Mouse (Mus musculus) embryonic fibroblast, embryonic 13.5 days (primary cell): ENCODE data around the gene Rapgef1.

Source experiments
- CTCF ChIP-seq: IDR thresholded peaks from 2 replicates; pipeline ENCODE4 v1.5.1; 2011; ENCODE audit warnings: mild to moderate bottlenecking, control low read depth, low read length, moderate library complexity, borderline replicate concordance; ENCODE audit not compliant: insufficient read depth
- POLR2A ChIP-seq: IDR thresholded peaks from 2 replicates; pipeline ENCODE4 v1.6.1; 2011; ENCODE audit warnings: low read depth, mild to moderate bottlenecking, control low read depth, low read length, moderate library complexity

DNA sequence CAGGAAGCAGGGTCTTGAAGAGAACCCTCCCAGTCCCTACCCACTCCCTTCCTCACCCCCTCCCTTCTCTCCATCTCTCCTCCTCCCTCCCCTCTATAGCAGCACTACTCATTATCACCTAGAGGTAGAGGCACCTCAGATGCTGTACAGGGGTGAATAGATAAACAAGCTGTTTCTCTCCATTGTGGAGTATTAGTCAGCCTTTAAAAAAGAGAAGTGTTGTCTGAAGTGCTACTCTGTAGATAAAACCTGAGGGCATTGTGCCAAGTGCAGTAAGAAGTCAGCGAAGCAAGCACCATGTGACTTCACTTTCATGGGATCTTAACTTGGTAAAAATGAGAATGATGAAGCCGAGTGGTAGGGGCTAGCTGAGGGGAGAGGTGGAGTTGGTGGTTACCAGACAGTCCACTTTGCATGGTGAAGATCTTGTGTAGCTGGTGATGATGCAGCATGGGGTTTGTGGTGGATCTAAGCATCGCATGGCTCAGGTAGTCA lies 12.7 kb downstream of the Rapgef1 start:
- TF ChIP-seq CTCF (no peak), POLR2A (no peak)
